Mouse (Mus musculus) liver, postnatal 0 days (tissue): ENCODE measurements around the gene Tesk2.

Experiments used
- CTCF ChIP-seq: sonication (generic); IDR thresholded peaks from 2 replicates; pipeline ENCODE4 v1.5.1; 2016; ENCODE audit warnings: antibody characterized with exemption, low read depth
- EP300 ChIP-seq: IDR thresholded peaks from 2 replicates; pipeline ENCODE4 v1.6.1; 2016; ENCODE audit warnings: antibody characterized with exemption, low read depth, mild to moderate bottlenecking

DNA sequence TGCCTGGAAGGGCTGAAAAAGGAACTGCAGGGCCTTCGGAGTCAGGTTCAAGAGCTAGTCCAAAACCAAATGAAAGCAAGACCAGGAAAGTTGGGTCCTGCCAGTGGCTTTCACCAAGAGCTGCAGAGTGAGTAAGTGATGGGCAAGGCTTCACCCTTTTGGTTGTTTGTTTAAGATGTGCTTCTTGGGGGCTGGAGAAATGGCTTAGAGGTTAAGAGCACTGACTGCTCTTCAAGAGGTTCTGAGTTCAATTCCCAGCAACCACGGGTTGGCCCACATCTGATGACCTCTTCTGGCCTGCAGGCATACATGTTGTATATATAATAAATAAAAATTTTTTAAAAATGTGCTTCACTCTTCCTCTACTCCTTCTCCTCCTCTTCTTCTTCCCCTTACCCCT is 10.6 kb upstream of the Tesk2 start:
- TF ChIP-seq CTCF (no peak), EP300 (no peak)
